Mouse (Mus musculus): ENCODE measurements around the gene Ccdc3.

Ccdc3 gene

GRCm38 (mm10) chr2:5161002-5161745 is 23.6 kb downstream of the Ccdc3 start:
- DNase-seq (ENCODE audit: low read depth, low spot score) = peak; percentile 45

- no peak for DNase-seq (ENCODE audit: low read depth, low spot score)
Observed at GRCm38 (mm10) chr2:5161908-5162674, 24.5 kb downstream of the Ccdc3 start.

- no peak for DNase-seq (ENCODE audit: low read depth, low spot score)
Observed at GRCm38 (mm10) chr2:5162756-5163155, 25.2 kb downstream of the Ccdc3 start.

- DNase-seq (ENCODE audit: low read depth, low spot score) = no peak
Observed at GRCm38 (mm10) chr2:5165941-5166361, 28.4 kb downstream of the Ccdc3 start.

GRCm38 (mm10) chr2:5166796-5167195 is 29.2 kb downstream of the Ccdc3 start:
- DNase-seq (ENCODE audit: low read depth, low spot score) = no peak

- no peak for DNase-seq (ENCODE audit: low read depth, low spot score)
Observed at GRCm38 (mm10) chr2:5170815-5171214, 33.2 kb downstream of the Ccdc3 start.

- no peak for DNase-seq (ENCODE audit: low read depth, low spot score)
Observed at GRCm38 (mm10) chr2:5171301-5172000, 33.9 kb downstream of the Ccdc3 start.

GRCm38 (mm10) chr2:5172773-5173172 is 35.2 kb downstream of the Ccdc3 start:
- DNase-seq (ENCODE audit: low read depth, low spot score) = no peak

GRCm38 (mm10) chr2:5174716-5175115 is 37.1 kb downstream of the Ccdc3 start:
- DNase-seq (ENCODE audit: low read depth, low spot score) = no peak

GRCm38 (mm10) chr2:5181462-5182443 is 44.2 kb downstream of the Ccdc3 start:
- DNase-seq (ENCODE audit: low read depth, low spot score) = no peak

- DNase-seq (ENCODE audit: low read depth, low spot score) = no peak
Observed at GRCm38 (mm10) chr2:5184166-5184565, 46.6 kb downstream of the Ccdc3 start.

- DNase-seq (ENCODE audit: low read depth, low spot score) = no peak
Observed at GRCm38 (mm10) chr2:5185631-5186030, 48.1 kb downstream of the Ccdc3 start.

- no peak for DNase-seq (ENCODE audit: low read depth, low spot score)
Observed at GRCm38 (mm10) chr2:5192156-5192555, 54.6 kb downstream of the Ccdc3 start.

GRCm38 (mm10) chr2:5193071-5193470 is 55.5 kb downstream of the Ccdc3 start:
- DNase-seq (ENCODE audit: low read depth, low spot score) = no peak

GRCm38 (mm10) chr2:5194701-5195215 is 57.2 kb downstream of the Ccdc3 start:
- DNase-seq (ENCODE audit: low read depth, low spot score) = no peak

GRCm38 (mm10) chr2:5197486-5197885 is 59.9 kb downstream of the Ccdc3 start:
- peak; percentile 43 for DNase-seq (ENCODE audit: low read depth, low spot score)

GRCm38 (mm10) chr2:5199289-5199688 is 61.7 kb downstream of the Ccdc3 start:
- no peak for DNase-seq (ENCODE audit: low read depth, low spot score)

- no peak for DNase-seq (ENCODE audit: low read depth, low spot score)
Observed at GRCm38 (mm10) chr2:5200817-5201364, 63.3 kb downstream of the Ccdc3 start.

- DNase-seq (ENCODE audit: low read depth, low spot score) = no peak
Observed at GRCm38 (mm10) chr2:5203146-5203545, 65.6 kb downstream of the Ccdc3 start.

GRCm38 (mm10) chr2:5204941-5205340 is 67.4 kb downstream of the Ccdc3 start:
- DNase-seq (ENCODE audit: low read depth, low spot score) = no peak

- no peak for DNase-seq (ENCODE audit: low read depth, low spot score)
Observed at GRCm38 (mm10) chr2:5206651-5207050, 69.1 kb downstream of the Ccdc3 start.
